9 mouse cellular contexts compared by ENCODE assay signal in the genomic region with DNA sequence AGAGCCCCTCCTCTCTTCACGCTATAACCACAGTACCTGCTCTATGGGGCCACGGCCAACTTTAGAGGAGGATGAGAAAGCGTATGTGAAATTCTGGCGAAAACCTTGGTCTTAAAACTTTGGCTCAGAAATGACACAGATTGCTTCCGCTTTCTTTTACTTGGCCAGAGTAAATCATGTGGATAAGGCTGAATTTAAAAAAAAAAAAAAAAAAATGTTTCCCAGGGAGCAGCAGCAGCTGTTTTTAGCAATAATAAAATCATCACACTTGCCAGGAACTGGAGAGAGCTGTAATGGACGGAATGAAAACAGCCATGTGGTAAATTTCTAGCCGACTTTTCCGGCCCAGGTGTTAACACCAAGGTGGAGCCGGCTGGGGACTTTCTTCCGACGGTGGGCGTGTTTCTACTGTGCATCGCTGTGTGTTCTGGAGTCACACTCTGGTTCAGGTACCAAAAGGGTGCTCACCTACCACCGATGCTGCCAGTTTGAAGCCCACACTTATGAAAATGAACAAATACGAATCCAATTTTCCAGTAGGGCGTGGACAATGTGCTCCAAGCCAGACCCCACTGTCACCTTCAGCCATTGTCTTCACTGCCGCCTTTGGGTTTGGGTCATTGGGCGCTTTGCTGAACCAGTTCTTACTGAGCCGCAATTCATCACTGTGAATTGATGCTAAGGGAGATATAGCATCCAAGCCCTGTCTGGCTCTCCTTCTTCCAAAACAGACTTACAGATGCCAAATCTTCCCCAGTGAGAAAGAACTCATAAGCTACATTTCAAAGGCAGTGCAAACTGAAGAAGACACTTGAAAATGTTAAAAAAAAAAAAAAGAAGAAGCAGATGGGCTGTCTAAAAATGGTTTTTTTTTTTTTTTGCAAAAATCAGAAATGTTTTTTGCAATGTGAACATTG.
A peak's percentile ranks its signal among the peaks of the same experiment; 100 is the strongest.
DNase-seq lines count a peak whose midpoint lies in the region; ATAC-seq lines count a peak whose summit lies in the region.
"Had no signal": no experiment of that assay in that cellular context is flagged by ENCODE, and none has a peak within 500 bp of the region (broad histone marks: within the 10 kb centered on the region; RNA-seq: fewer than 3 reads in every experiment).

No protein-coding gene starts in this region.

- H3K4me1 ChIP-seq in heart, embryonic 15.5 days (replicated peaks), result no peaks in the 10 kb centered on the region
- H3K4me1 ChIP-seq in limb, embryonic 13.5 days, result peaks cover 13% of the 10 kb centered on the region
- H3K4me1 ChIP-seq: embryonic facial prominence, embryonic 12.5 days had no signal

- no peak overlapping the region for H3K9ac ChIP-seq in heart, embryonic 15.5 days
- no peak overlapping the region for H3K9ac ChIP-seq in limb, embryonic 13.5 days
- H3K9ac ChIP-seq: embryonic facial prominence, embryonic 12.5 days had no signal

- no peaks in the 10 kb centered on the region for H3K36me3 ChIP-seq in heart, embryonic 15.5 days
- H3K36me3 ChIP-seq in limb, embryonic 13.5 days, result no peaks in the 10 kb centered on the region
- H3K36me3 ChIP-seq: embryonic facial prominence, embryonic 12.5 days had no signal

- no peaks in the 10 kb centered on the region for H3K27me3 ChIP-seq in heart, embryonic 15.5 days
- no peaks in the 10 kb centered on the region for H3K27me3 ChIP-seq in limb, embryonic 13.5 days
- H3K27me3 ChIP-seq: embryonic facial prominence, embryonic 12.5 days had no signal

- H3K4me3 ChIP-seq in heart, embryonic 15.5 days, result no peak overlapping the region
- no peak overlapping the region for H3K4me3 ChIP-seq in limb, embryonic 13.5 days
- H3K4me3 ChIP-seq: embryonic facial prominence, embryonic 12.5 days had no signal

- intact Hi-C loops in left cerebral cortex, postnatal 25 days (cut with DNase I), result loop anchor here (1.0 to 5.0 kb wide), 5 partner anchors 58 to 258 kb away; partner anchors contain the start of gene Slc2a13
- intact Hi-C loops in left cerebral cortex, postnatal 4 days (cut with DNase I), result no loop called here

- WGBS in heart, embryonic 15.5 days, result 68% methylated on average over 19 of the region's 19 CpGs
- 40% methylated on average over 19 of the region's 19 CpGs for WGBS in limb, embryonic 13.5 days

- 0 out of 2 replicates have a peak overlapping the region, but pooled peaks have one; percentile 40 for H3K27ac ChIP-seq in heart, embryonic 15.5 days
- H3K27ac ChIP-seq in limb, embryonic 13.5 days, result no peak overlapping the region
- H3K27ac ChIP-seq: embryonic facial prominence, embryonic 12.5 days had no signal

- no peaks in the 10 kb centered on the region for H3K9me3 ChIP-seq in heart, embryonic 15.5 days (replicated peaks)
- no peaks in the 10 kb centered on the region for H3K9me3 ChIP-seq in limb, embryonic 13.5 days
- H3K9me3 ChIP-seq: embryonic facial prominence, embryonic 12.5 days had no signal

- no peak for ATAC-seq in heart, embryonic 15.5 days (replicated peaks; ENCODE audit: insufficient number of reproducible peaks, insufficient read depth, low FRiP score, low read depth)
- peak; percentile 73 for ATAC-seq in limb, embryonic 13.5 days (ENCODE audit: low FRiP score, low read depth)

- no peak overlapping the region for H3K4me2 ChIP-seq in heart, embryonic 15.5 days
- H3K4me2 ChIP-seq in limb, embryonic 13.5 days (replicated peaks), result peak overlapping the region; percentile 35
- H3K4me2 ChIP-seq: embryonic facial prominence, embryonic 12.5 days had no signal

- DNase-seq in frontal cortex, postnatal 36 days (ENCODE audit: low spot score in 2 of 2), result peak; percentile 43 to 49
- DNase-seq in frontal cortex, postnatal 10 days (ENCODE audit: low spot score in 2 of 2), result no peak
- peak; percentile 35 to 73 for DNase-seq in left cerebral cortex, postnatal 25 days (ENCODE audit: low spot score in 2 of 2)
- no peak for DNase-seq in left cerebral cortex, postnatal 4 days
- no peak for DNase-seq in adrenal gland, adult 2 months
- no peak for DNase-seq in thymus, adult 18-20 months

Comparison
In these comparisons a context has a peak if more than half of its experiments do, and no peak if none do; other contexts are left out.
1. DNase-seq: peak in frontal cortex, postnatal 36 days (2 of 2) and left cerebral cortex, postnatal 25 days (2 of 2); none in frontal cortex, postnatal 10 days (0 of 2), left cerebral cortex, postnatal 4 days (single experiment), adrenal gland, adult 2 months (single experiment) and thymus, adult 18-20 months (0 of 2).